ENCODE assay signal across 8 mouse cellular contexts in genomic region chr1:74948784-74949665, GRCm38 (mm10). TPM values are rescaled to one million over a fixed set of nuclear protein-coding genes. Genes with fewer than 3 reads are reported as not detected.
DNase-seq lines count a peak whose midpoint lies in the region; ATAC-seq and TF ChIP-seq lines count a peak whose summit lies in the region.

No protein-coding gene starts in this region.

- 7% methylated on average over 20 of the region's 20 CpGs for WGBS in kidney, adult 2 months
- 3% methylated on average over 20 of the region's 20 CpGs for WGBS in midbrain, embryonic 16.5 days

- H3K4me1 ChIP-seq in kidney, adult 2 months (ENCODE audit: control insufficient read depth, insufficient read depth, low read length), result peaks cover 20% of the 10 kb centered on the region
- H3K4me1 ChIP-seq in midbrain, embryonic 16.5 days (ENCODE audit: control insufficient read depth, insufficient read depth, low read length), result peaks cover 34% of the 10 kb centered on the region

- TF ChIP-seq CTCF in kidney, adult 2 months (conservative IDR thresholded peaks at IDR 0.05; ENCODE audit: insufficient read depth, insufficient read length, low read depth, low read length), result peak; percentile 88

- H3K4me3 ChIP-seq in kidney, adult 2 months (ENCODE audit: insufficient read depth, low read depth, low read length), result peak overlapping the region; percentile 55
- H3K4me3 ChIP-seq in midbrain, embryonic 16.5 days (ENCODE audit: low read depth, low read length), result no peak overlapping the region

- no peaks in the 10 kb centered on the region for H3K36me3 ChIP-seq in kidney, adult 2 months (ENCODE audit: control insufficient read depth, insufficient read depth, low read length)
- no peaks in the 10 kb centered on the region for H3K36me3 ChIP-seq in midbrain, embryonic 16.5 days (ENCODE audit: control insufficient read depth, insufficient read depth, low read length)

- no peaks in the 10 kb centered on the region for H3K9me3 ChIP-seq in midbrain, embryonic 16.5 days (replicated peaks; ENCODE audit: control insufficient read depth, low read length, poor library complexity, severe bottlenecking)

- peaks cover 2% of the 10 kb centered on the region; the same call in 1 of the 2 replicates for H3K27me3 ChIP-seq in kidney, adult 2 months (replicated peaks; ENCODE audit: control insufficient read depth, insufficient read depth, low read length)
- peaks cover 78% of the 10 kb centered on the region for H3K27me3 ChIP-seq in midbrain, embryonic 16.5 days (ENCODE audit: control insufficient read depth, insufficient read depth, low read depth, low read length)

- TF ChIP-seq POLR2A in kidney, adult 2 months (IDR thresholded peaks at IDR 0.05; ENCODE audit: low read depth, low read length), result no peak

- DNase-seq in 3134 (ENCODE audit: extremely low read depth, insufficient read length, low spot score) (peak; percentile 34), ZHBTc4 (ENCODE audit: low read depth, low spot score) (peak; percentile 87), liver (peak; percentile 51)
- peak; percentile 71 for DNase-seq in embryo, embryonic 10.5 days (ENCODE audit: low spot score)
- peak; percentile 45 for DNase-seq in heart, adult 8-10 months (ENCODE audit: low spot score)
- DNase-seq in kidney, adult 2 months, result peak; percentile 84
- peak; percentile 42 for DNase-seq in testis, postnatal 14 days (ENCODE audit: low spot score)

- peak; percentile 68; the same call in 1 of the 2 replicates for ATAC-seq in midbrain, embryonic 16.5 days

- no peak overlapping the region for H3K9ac ChIP-seq in midbrain, embryonic 16.5 days (ENCODE audit: low read depth, low read length)

- 0 out of 2 replicates have a peak overlapping the region, but pooled peaks have one; percentile 31 for H3K4me2 ChIP-seq in midbrain, embryonic 16.5 days (ENCODE audit: low read length)

- H3K27ac ChIP-seq in kidney, adult 2 months (ENCODE audit: insufficient read depth, low read depth, low read length), result peak overlapping the region; percentile 93
- H3K27ac ChIP-seq in midbrain, embryonic 16.5 days (ENCODE audit: low read length), result no peak overlapping the region

RNA-seq across cellular contexts. Expression of gene Ihh, which starts 2.4 kb away (rescaled TPM):
- total RNA-seq in heart, adult 8-10 months (2022), result under 1 TPM in 1 of 4 experiments, not detected in 3; 0.24 TPM
- 30.3 and 43.5 TPM in 2 replicates for polyA plus RNA-seq in kidney, adult 2 months (2012; rRNA removed)
- 0.16 and 0.32 TPM in 2 replicates for polyA plus RNA-seq in midbrain, embryonic 16.5 days (2015; fragmentation: Nextera tagmentation; extraction: Ambion mirVana)

RNA-seq across cellular contexts. Expression of gene Cfap65, which starts 13.6 kb away (rescaled TPM):
- total RNA-seq in heart, adult 8-10 months (2022), result not detected
- 1.6 and 2.4 TPM in 2 replicates for polyA plus RNA-seq in kidney, adult 2 months (2012; rRNA removed)
- polyA plus RNA-seq in midbrain, embryonic 16.5 days (2015; fragmentation: Nextera tagmentation; extraction: Ambion mirVana), result 1.3 and 1.4 TPM in 2 replicates

RNA-seq across cellular contexts. Expression of gene Cryba2, which starts 56.1 kb away (rescaled TPM):
- total RNA-seq in heart, adult 8-10 months (2022), result not detected
- not detected in 2 replicates for polyA plus RNA-seq in kidney, adult 2 months (2012; rRNA removed)
- 0.45 and 0.51 TPM in 2 replicates for polyA plus RNA-seq in midbrain, embryonic 16.5 days (2015; fragmentation: Nextera tagmentation; extraction: Ambion mirVana)

Comparison
In these comparisons a context has a peak if more than half of its experiments do, and no peak if none do; other contexts are left out.
1. DNase-seq: peak in every context shown above with its lines; median percentile 87 in ZHBTc4; 84 in kidney, adult 2 months; 71 in embryo, embryonic 10.5 days; 51 in liver; 45 in heart, adult 8-10 months; 42 in testis, postnatal 14 days; 34 in 3134.
2. RNA of gene Ihh, which starts 2.4 kb away (polyA plus RNA-seq): 30.3 to 43.5 TPM in kidney, adult 2 months; 0.16 to 0.32 TPM in midbrain, embryonic 16.5 days; every median in the first group is over 10 times any median in the second.